In genomic region chr11:111890026-111890425, GRCm38 (mm10) we compare ENCODE assay signal across 25 mouse cellular contexts.
DNase-seq lines count a peak whose midpoint lies in the region; ATAC-seq and TF ChIP-seq lines count a peak whose summit lies in the region.
"Had no signal": no experiment of that assay in that cellular context is flagged by ENCODE, and none has a peak within 500 bp of the region (broad histone marks: within the 10 kb centered on the region; RNA-seq: fewer than 3 reads in every experiment).

No protein-coding gene starts in this region.

- DNase-seq in forebrain, embryonic 14.5 days (ENCODE audit: low spot score), result peak; percentile 37
- peak; percentile 19 for DNase-seq in midbrain, postnatal 0 days (ENCODE audit: low spot score)
- no peak for DNase-seq in heart, adult 18-20 months
- no peak for DNase-seq in kidney, postnatal 36 days
- DNase-seq: adrenal gland, postnatal 10 days; cerebellum, adult 11-12 months; cerebellum, adult 9-11 months; embryo, embryonic 11 days; gastrocnemius, postnatal 14 days; kidney, adult 2 months; kidney, postnatal 4 days had no signal

- H3K9ac ChIP-seq in forebrain, embryonic 14.5 days (ENCODE audit: low read length), result no peak overlapping the region
- H3K9ac ChIP-seq in forebrain, embryonic 12.5 days, result no peak overlapping the region
- H3K9ac ChIP-seq in midbrain, postnatal 0 days (replicated peaks; ENCODE audit: low read length, poor library complexity, severe bottlenecking), result no peak overlapping the region
- no peak overlapping the region for H3K9ac ChIP-seq in midbrain, embryonic 13.5 days (replicated peaks)
- H3K9ac ChIP-seq in forebrain, embryonic 16.5 days (replicated peaks; ENCODE audit: low read depth, low read length), result no peak overlapping the region
- H3K9ac ChIP-seq: embryonic facial prominence, embryonic 12.5 days; heart, embryonic 15.5 days; hindbrain, embryonic 14.5 days; intestine, embryonic 15.5 days; limb, embryonic 13.5 days; lung, embryonic 15.5 days had no signal

- no peaks in the 10 kb centered on the region for H3K27me3 ChIP-seq in forebrain, embryonic 14.5 days (replicated peaks; ENCODE audit: control insufficient read depth, insufficient read depth, low read length)
- no peaks in the 10 kb centered on the region for H3K27me3 ChIP-seq in forebrain, embryonic 12.5 days
- H3K27me3 ChIP-seq in midbrain, postnatal 0 days (ENCODE audit: insufficient read depth, low read length), result 0 out of 2 replicates have a peak, but pooled peaks cover 3% of the 10 kb centered on the region
- H3K27me3 ChIP-seq in midbrain, embryonic 13.5 days, result peaks cover 40% of the 10 kb centered on the region
- no peaks in the 10 kb centered on the region for H3K27me3 ChIP-seq in forebrain, embryonic 16.5 days (replicated peaks; ENCODE audit: control insufficient read depth, insufficient read depth, low read length)
- H3K27me3 ChIP-seq: embryonic facial prominence, embryonic 12.5 days; heart, embryonic 15.5 days; intestine, embryonic 15.5 days; limb, embryonic 13.5 days; lung, embryonic 15.5 days; Patski had no signal

- H3K27ac ChIP-seq in forebrain, embryonic 14.5 days (ENCODE audit: low read depth, low read length), result no peak overlapping the region
- H3K27ac ChIP-seq in forebrain, embryonic 12.5 days, result no peak overlapping the region
- no peak overlapping the region for H3K27ac ChIP-seq in midbrain, postnatal 0 days (ENCODE audit: low read depth, low read length)
- no peak overlapping the region for H3K27ac ChIP-seq in midbrain, embryonic 13.5 days
- H3K27ac ChIP-seq in forebrain, embryonic 16.5 days (ENCODE audit: low read length), result no peak overlapping the region
- H3K27ac ChIP-seq: embryonic facial prominence, embryonic 12.5 days; heart, embryonic 10.5 days; heart, embryonic 15.5 days; hindbrain, embryonic 14.5 days; intestine, embryonic 15.5 days; limb, embryonic 13.5 days; lung, embryonic 15.5 days had no signal

- no peaks in the 10 kb centered on the region for H3K9me3 ChIP-seq in forebrain, embryonic 14.5 days (replicated peaks; ENCODE audit: control insufficient read depth, low read length)
- no peaks in the 10 kb centered on the region for H3K9me3 ChIP-seq in forebrain, embryonic 12.5 days
- H3K9me3 ChIP-seq in midbrain, postnatal 0 days (ENCODE audit: low read length), result no peaks in the 10 kb centered on the region
- H3K9me3 ChIP-seq in midbrain, embryonic 13.5 days, result no peaks in the 10 kb centered on the region
- H3K9me3 ChIP-seq in forebrain, embryonic 16.5 days (ENCODE audit: control insufficient read depth, low read length), result no peaks in the 10 kb centered on the region
- H3K9me3 ChIP-seq: embryonic facial prominence, embryonic 12.5 days; G1E; heart, embryonic 10.5 days; heart, embryonic 15.5 days; intestine, embryonic 15.5 days; limb, embryonic 13.5 days; lung, embryonic 15.5 days had no signal

- 43% methylated on average over 3 of the region's 3 CpGs for WGBS in forebrain, embryonic 14.5 days
- WGBS in forebrain, embryonic 12.5 days, result 67% methylated on average over 3 of the region's 3 CpGs
- 53% methylated on average over 3 of the region's 3 CpGs for WGBS in midbrain, postnatal 0 days
- WGBS in midbrain, embryonic 13.5 days, result 67% methylated on average over 3 of the region's 3 CpGs
- 47% methylated on average over 3 of the region's 3 CpGs for WGBS in forebrain, embryonic 16.5 days

- no peak overlapping the region for H3K4me2 ChIP-seq in forebrain, embryonic 14.5 days (ENCODE audit: low read length)
- H3K4me2 ChIP-seq in forebrain, embryonic 12.5 days, result no peak overlapping the region
- no peak overlapping the region for H3K4me2 ChIP-seq in midbrain, postnatal 0 days (ENCODE audit: low read depth, low read length, poor library complexity, severe bottlenecking)
- H3K4me2 ChIP-seq in midbrain, embryonic 13.5 days (replicated peaks), result no peak overlapping the region
- no peak overlapping the region for H3K4me2 ChIP-seq in forebrain, embryonic 16.5 days (ENCODE audit: low read length)
- H3K4me2 ChIP-seq: embryonic facial prominence, embryonic 12.5 days; heart, embryonic 15.5 days; hindbrain, embryonic 14.5 days; intestine, embryonic 15.5 days; limb, embryonic 13.5 days; liver, embryonic 11.5 days; lung, embryonic 15.5 days; midbrain, embryonic 11.5 days had no signal

- ATAC-seq in forebrain, embryonic 14.5 days, result no peak
- no peak for ATAC-seq in forebrain, embryonic 12.5 days (ENCODE audit: low FRiP score)
- ATAC-seq in midbrain, postnatal 0 days (ENCODE audit: low FRiP score), result no peak
- ATAC-seq in midbrain, embryonic 13.5 days, result no peak
- ATAC-seq in forebrain, embryonic 16.5 days, result peak; percentile 36; the same call in 1 of the 2 replicates
- ATAC-seq: intestine, embryonic 15.5 days; Patski had no signal

- H3K36me3 ChIP-seq in forebrain, embryonic 14.5 days (ENCODE audit: control insufficient read depth, insufficient read depth, low read length), result no peaks in the 10 kb centered on the region
- H3K36me3 ChIP-seq in forebrain, embryonic 12.5 days (replicated peaks), result no peaks in the 10 kb centered on the region
- H3K36me3 ChIP-seq in midbrain, postnatal 0 days (ENCODE audit: insufficient read depth, low read length), result no peaks in the 10 kb centered on the region
- no peaks in the 10 kb centered on the region for H3K36me3 ChIP-seq in midbrain, embryonic 13.5 days
- H3K36me3 ChIP-seq in forebrain, embryonic 16.5 days (ENCODE audit: control insufficient read depth, insufficient read depth), result no peaks in the 10 kb centered on the region
- H3K36me3 ChIP-seq: embryonic facial prominence, embryonic 12.5 days; G1E; heart, embryonic 10.5 days; heart, embryonic 15.5 days; intestine, embryonic 15.5 days; limb, embryonic 13.5 days; lung, embryonic 15.5 days had no signal

- no peak overlapping the region for H3K4me3 ChIP-seq in forebrain, embryonic 14.5 days (ENCODE audit: low read depth, low read length)
- H3K4me3 ChIP-seq in forebrain, embryonic 12.5 days (replicated peaks), result no peak overlapping the region
- H3K4me3 ChIP-seq in midbrain, postnatal 0 days (ENCODE audit: low read depth, low read length), result no peak overlapping the region
- no peak overlapping the region for H3K4me3 ChIP-seq in midbrain, embryonic 13.5 days (replicated peaks)
- H3K4me3 ChIP-seq in forebrain, embryonic 16.5 days (replicated peaks; ENCODE audit: low read length), result no peak overlapping the region
- H3K4me3 ChIP-seq: embryonic facial prominence, embryonic 12.5 days; heart, embryonic 10.5 days; heart, embryonic 15.5 days; intestine, embryonic 15.5 days; limb, embryonic 13.5 days; lung, embryonic 15.5 days had no signal

- H3K4me1 ChIP-seq in forebrain, embryonic 14.5 days (ENCODE audit: control insufficient read depth, insufficient read depth, low read length), result peaks cover 7% of the 10 kb centered on the region; the same call in 1 of the 2 replicates
- peaks cover 29% of the 10 kb centered on the region for H3K4me1 ChIP-seq in forebrain, embryonic 12.5 days
- no peaks in the 10 kb centered on the region for H3K4me1 ChIP-seq in midbrain, postnatal 0 days (ENCODE audit: insufficient read depth, low read length)
- H3K4me1 ChIP-seq in midbrain, embryonic 13.5 days (replicated peaks), result peaks cover 18% of the 10 kb centered on the region
- H3K4me1 ChIP-seq in forebrain, embryonic 16.5 days (replicated peaks; ENCODE audit: control insufficient read depth, insufficient read depth, low read length), result peaks cover 3% of the 10 kb centered on the region; the same call in 1 of the 2 replicates
- H3K4me1 ChIP-seq: heart, embryonic 15.5 days; intestine, embryonic 15.5 days; lung, embryonic 15.5 days had no signal

- TF ChIP-seq CTCF in midbrain, postnatal 0 days (IDR thresholded peaks at IDR 0.05), result no peak

Comparison
In these comparisons a context has a peak if more than half of its experiments do, and no peak if none do; other contexts are left out.
1. DNase-seq: peak in forebrain, embryonic 14.5 days (single experiment) and midbrain, postnatal 0 days (single experiment); none in heart, adult 18-20 months (0 of 2) and kidney, postnatal 36 days (0 of 2).